Mouse (Mus musculus) urinary bladder, adult 18-20 months (tissue): Measurements from ENCODE around the gene Fam210b.

ENCODE experiments used
- DNase-seq, 2 experiments: peaks; one replicate each; pipeline ENCODE4 v3.0.0; 2022; ENCODE audit warnings: low spot score in 2 of 2, mixed read lengths in 2 of 2

Fam210b gene

GRCm38 (mm10) chr2:172401116-172401825 lies 55.9 kb downstream of the Fam210b start:
- no peak for DNase-seq

- DNase-seq, result no peak
These were observed 58.9 kb downstream of the Fam210b start for GRCm38 (mm10) chr2:172404239-172404638.

GRCm38 (mm10) chr2:172405011-172405410 lies 59.6 kb downstream of the Fam210b start:
- no peak for DNase-seq
